Mouse (Mus musculus): ENCODE measurements around the gene Eif4e3. TPM values are rescaled to one million over a fixed set of nuclear protein-coding genes. Genes with fewer than 3 reads are reported as not detected.

Gene Eif4e3
- polyA plus RNA-seq, 1 experiment from 2014 or later: 10.5 TPM

GRCm38 (mm10) chr6:99600168-99600793 is 66.3 kb downstream of the Eif4e3 start:
- Histone ChIP-seq H3K27ac (no peak overlapping the region), H3K4me1 (peaks cover 22% of the 10 kb centered on the region), H3K9ac (no peak overlapping the region; the same call in 1 of the 2 replicates), H3K36me3 (ENCODE audit: poor library complexity, severe bottlenecking) (no peaks in the 10 kb centered on the region), H3K4me2 (peak overlapping the region; percentile 37; the same call in 1 of the 2 replicates), H3K4me3 (no peak overlapping the region), H3K9me3 (replicated peaks) (no peaks in the 10 kb centered on the region), H3K27me3 (no peaks in the 10 kb centered on the region)
- WGBS: 29% methylated on average over 10 of the region's 10 CpGs
- ATAC-seq: peak; percentile 86

GRCm38 (mm10) chr6:99599651-99600050 is 66.9 kb downstream of the Eif4e3 start:
- Histone ChIP-seq H3K36me3 (ENCODE audit: poor library complexity, severe bottlenecking) (no peaks in the 10 kb centered on the region), H3K9me3 (replicated peaks) (no peaks in the 10 kb centered on the region), H3K4me1 (peaks cover 19% of the 10 kb centered on the region), H3K9ac (peak overlapping the region; percentile 34; the same call in 1 of the 2 replicates), H3K27ac (peak overlapping the region; percentile 57), H3K4me2 (peak overlapping the region; percentile 37), H3K4me3 (no peak overlapping the region), H3K27me3 (no peaks in the 10 kb centered on the region)
- WGBS: 6% methylated on average over 8 of the region's 8 CpGs
- ATAC-seq: peak; percentile 31; the same call in 1 of the 2 replicates

GRCm38 (mm10) chr6:99599229-99599628 is 67.3 kb downstream of the Eif4e3 start:
- Histone ChIP-seq H3K36me3 (ENCODE audit: poor library complexity, severe bottlenecking) (no peaks in the 10 kb centered on the region), H3K4me3 (no peak overlapping the region), H3K4me2 (peak overlapping the region; percentile 37), H3K27me3 (no peaks in the 10 kb centered on the region), H3K27ac (peak overlapping the region; percentile 57; the same call in 1 of the 2 replicates), H3K4me1 (peaks cover 16% of the 10 kb centered on the region), H3K9ac (no peak overlapping the region), H3K9me3 (replicated peaks) (no peaks in the 10 kb centered on the region)
- peak; percentile 71 for ATAC-seq
- 16% methylated on average over 5 of the region's 5 CpGs for WGBS

GRCm38 (mm10) chr6:99577040-99577439 is 89.5 kb downstream of the Eif4e3 start:
- no peaks in the 10 kb centered on the region; the same call in 1 of the 2 replicates for H3K36me3 ChIP-seq (ENCODE audit: poor library complexity, severe bottlenecking)
- H3K4me3 ChIP-seq: no peak overlapping the region
- no peak overlapping the region for H3K4me2 ChIP-seq
- no peak for ATAC-seq
- H3K27ac ChIP-seq: no peak overlapping the region
- WGBS: 45% methylated on average over 6 of the region's 6 CpGs
- no peak overlapping the region for H3K9ac ChIP-seq
- H3K9me3 ChIP-seq (replicated peaks): no peaks in the 10 kb centered on the region
- no peaks in the 10 kb centered on the region for H3K27me3 ChIP-seq
- 0 out of 2 replicates have a peak, but pooled peaks cover 4% of the 10 kb centered on the region for H3K4me1 ChIP-seq

- H3K9me3 ChIP-seq (replicated peaks): no peaks in the 10 kb centered on the region
- H3K4me1 ChIP-seq: 0 out of 2 replicates have a peak, but pooled peaks cover 4% of the 10 kb centered on the region
- no peak for ATAC-seq
- H3K9ac ChIP-seq: no peak overlapping the region
- H3K36me3 ChIP-seq (ENCODE audit: poor library complexity, severe bottlenecking): no peaks in the 10 kb centered on the region
- no peak overlapping the region for H3K4me2 ChIP-seq
- no peak overlapping the region for H3K27ac ChIP-seq
- no peaks in the 10 kb centered on the region for H3K27me3 ChIP-seq
- 92% methylated on average over 6 of the region's 6 CpGs for WGBS
- no peak overlapping the region for H3K4me3 ChIP-seq
Observed at GRCm38 (mm10) chr6:99575633-99576032, 90.9 kb downstream of the Eif4e3 start.

Other genes starting within 250 kb of the Eif4e3 start
- 51.3 and 55.5 TPM in 2 replicates for gene Foxp1, start 144.1 kb downstream of the Eif4e3 start, polyA plus RNA-seq (2015; fragmentation: Nextera tagmentation; extraction: Ambion mirVana)
- 3.8 and 3.9 TPM in 2 replicates for gene Gm20696, start within 50 bp of the Eif4e3 start, polyA plus RNA-seq (2015; fragmentation: Nextera tagmentation; extraction: Ambion mirVana)
- 6.6 and 7.6 TPM in 2 replicates for gene Gpr27, start 25.9 kb upstream of the Eif4e3 start, polyA plus RNA-seq (2015; fragmentation: Nextera tagmentation; extraction: Ambion mirVana)
- 1.3 and 1.5 TPM in 2 replicates for gene Prok2, start 59.6 kb upstream of the Eif4e3 start, polyA plus RNA-seq (2015; fragmentation: Nextera tagmentation; extraction: Ambion mirVana)